Comparison of ENCODE assay signal across 11 mouse cellular contexts in the genomic region with DNA sequence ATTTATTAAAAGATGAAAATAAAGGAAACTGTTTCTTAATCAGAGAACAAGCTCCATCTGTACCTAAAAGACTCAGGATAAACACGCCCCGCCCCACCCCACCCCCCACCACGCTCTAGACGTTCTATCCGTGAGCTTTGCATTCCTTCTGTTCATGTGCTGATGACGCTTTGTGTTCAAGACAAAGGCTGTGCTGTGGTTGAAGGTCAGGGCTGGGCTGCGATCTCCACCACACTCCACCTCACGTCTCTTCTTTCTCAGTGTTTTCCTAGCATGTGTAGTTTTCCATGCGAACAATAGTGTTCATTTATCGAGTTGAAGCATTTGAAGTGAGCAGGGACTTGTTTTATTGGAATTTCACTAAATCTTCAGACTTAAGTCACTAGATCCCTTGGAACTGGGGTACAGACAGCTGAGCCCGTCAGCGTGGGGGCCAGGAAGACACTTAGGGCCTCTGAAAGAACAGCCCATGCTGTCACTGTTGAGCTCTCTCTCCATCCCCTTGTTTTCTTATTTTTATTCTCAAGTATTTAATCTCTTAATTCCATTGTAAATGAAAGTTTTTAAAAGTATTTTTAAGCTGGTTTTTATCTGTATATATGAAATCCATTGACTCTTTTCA.
DNase-seq lines count a peak whose midpoint lies in the region; ATAC-seq lines count a peak whose summit lies in the region.
"Had no signal": no experiment of that assay in that cellular context is flagged by ENCODE, and none has a peak within 500 bp of the region (broad histone marks: within the 10 kb centered on the region; RNA-seq: fewer than 3 reads in every experiment).

No protein-coding gene starts in this region.

- ATAC-seq in kidney, embryonic 16.5 days (ENCODE audit: low FRiP score, low TSS enrichment): no peak
- ATAC-seq in forebrain, embryonic 15.5 days (replicated peaks): 0 out of 2 replicates have a peak, but pooled peaks have one; percentile 23
- ATAC-seq in midbrain, embryonic 11.5 days (ENCODE audit: low FRiP score): peak; percentile 96

- H3K9me3 ChIP-seq in kidney, embryonic 16.5 days (ENCODE audit: low read length): no peaks in the 10 kb centered on the region
- no peaks in the 10 kb centered on the region for H3K9me3 ChIP-seq in forebrain, embryonic 15.5 days
- no peaks in the 10 kb centered on the region for H3K9me3 ChIP-seq in midbrain, embryonic 11.5 days (ENCODE audit: control insufficient read depth, low read length)
- H3K9me3 ChIP-seq: embryonic facial prominence, embryonic 15.5 days; heart, embryonic 15.5 days had no signal

- no peak overlapping the region for H3K9ac ChIP-seq in kidney, embryonic 16.5 days (replicated peaks; ENCODE audit: low read length)
- no peak overlapping the region for H3K9ac ChIP-seq in forebrain, embryonic 15.5 days (replicated peaks)
- H3K9ac ChIP-seq in midbrain, embryonic 11.5 days (ENCODE audit: low read length): 0 out of 2 replicates have a peak overlapping the region, but pooled peaks have one; percentile 10
- H3K9ac ChIP-seq: embryonic facial prominence, embryonic 15.5 days; heart, embryonic 15.5 days; lung, embryonic 14.5 days had no signal

- H3K4me2 ChIP-seq in kidney, embryonic 16.5 days (replicated peaks; ENCODE audit: low read depth, low read length): peak overlapping the region; percentile 13
- H3K4me2 ChIP-seq in forebrain, embryonic 15.5 days (replicated peaks): no peak overlapping the region; the same call in 1 of the 2 replicates
- H3K4me2 ChIP-seq in midbrain, embryonic 11.5 days: peak overlapping the region; percentile 23; the same call in 1 of the 2 replicates
- H3K4me2 ChIP-seq: embryonic facial prominence, embryonic 15.5 days; heart, embryonic 15.5 days; lung, embryonic 14.5 days had no signal

- H3K4me1 ChIP-seq in kidney, embryonic 16.5 days (ENCODE audit: insufficient read depth, low read length): no peaks in the 10 kb centered on the region
- H3K4me1 ChIP-seq in forebrain, embryonic 15.5 days: peaks cover 4% of the 10 kb centered on the region; the same call in 1 of the 2 replicates
- H3K4me1 ChIP-seq in midbrain, embryonic 11.5 days (ENCODE audit: control insufficient read depth, insufficient read depth, low read length): peaks cover 4% of the 10 kb centered on the region
- H3K4me1 ChIP-seq: embryonic facial prominence, embryonic 15.5 days had no signal

- no peak overlapping the region for H3K27ac ChIP-seq in kidney, embryonic 16.5 days (ENCODE audit: low read length)
- no peak overlapping the region for H3K27ac ChIP-seq in forebrain, embryonic 15.5 days (replicated peaks)
- H3K27ac ChIP-seq in midbrain, embryonic 11.5 days (ENCODE audit: low read depth, low read length): no peak overlapping the region
- H3K27ac ChIP-seq: embryonic facial prominence, embryonic 15.5 days; heart, embryonic 15.5 days had no signal

- WGBS in kidney, embryonic 16.5 days: 23% methylated on average over 12 of the region's 12 CpGs
- WGBS in forebrain, embryonic 15.5 days: 4% methylated on average over 12 of the region's 12 CpGs
- WGBS in midbrain, embryonic 11.5 days: 4% methylated on average over 12 of the region's 12 CpGs

- no peaks in the 10 kb centered on the region for H3K27me3 ChIP-seq in kidney, embryonic 16.5 days (ENCODE audit: insufficient read depth, low read length)
- no peaks in the 10 kb centered on the region for H3K27me3 ChIP-seq in forebrain, embryonic 15.5 days
- H3K27me3 ChIP-seq in midbrain, embryonic 11.5 days (ENCODE audit: control insufficient read depth, insufficient read depth, low read length): no peaks in the 10 kb centered on the region
- H3K27me3 ChIP-seq: embryonic facial prominence, embryonic 15.5 days; heart, embryonic 15.5 days had no signal

- H3K4me3 ChIP-seq in kidney, embryonic 16.5 days (ENCODE audit: low read length): no peak overlapping the region
- no peak overlapping the region for H3K4me3 ChIP-seq in forebrain, embryonic 15.5 days
- no peak overlapping the region for H3K4me3 ChIP-seq in midbrain, embryonic 11.5 days (ENCODE audit: low read depth, low read length)
- H3K4me3 ChIP-seq: embryonic facial prominence, embryonic 15.5 days; heart, embryonic 15.5 days had no signal

- H3K36me3 ChIP-seq in kidney, embryonic 16.5 days (ENCODE audit: insufficient read depth, low read length): no peaks in the 10 kb centered on the region
- H3K36me3 ChIP-seq in forebrain, embryonic 15.5 days: no peaks in the 10 kb centered on the region
- H3K36me3 ChIP-seq in midbrain, embryonic 11.5 days (ENCODE audit: control insufficient read depth, insufficient read depth, low read length): no peaks in the 10 kb centered on the region
- H3K36me3 ChIP-seq: embryonic facial prominence, embryonic 15.5 days; heart, embryonic 15.5 days had no signal

- no peak for DNase-seq in kidney, postnatal 4 days
- DNase-seq in midbrain, embryonic 11.5 days (ENCODE audit: low spot score, missing footprints): peak; percentile 91
- DNase-seq in T-cell, adult 2 months (ENCODE audit: low spot score): no peak
- no peak for DNase-seq in c-Kit-positive CD71-positive TER-119-positive erythroid progenitor cells, embryonic 14.5 days (ENCODE audit: low spot score)
- DNase-seq in thymus, postnatal 14 days: no peak
- no peak for DNase-seq in gastrocnemius, postnatal 4 days (ENCODE audit: low spot score in 2 of 2)
- DNase-seq: lung, embryonic 14.5 days had no signal
